Mouse (Mus musculus): ENCODE data around the gene Vmn2r15.

Gene Vmn2r15

GRCm38 (mm10) chr5:109297544-109297943 is at the start of gene Vmn2r15:
Vmn2r15 (minus strand) TSS chr5:109297644.
- DNase-seq, result no peak

GRCm38 (mm10) chr5:109329862-109330261 is 32.4 kb upstream of the Vmn2r15 start, which contains the start of gene Vmn2r16:
Vmn2r16 (plus strand) TSS chr5:109330162.
- DNase-seq, result no peak

DNA sequence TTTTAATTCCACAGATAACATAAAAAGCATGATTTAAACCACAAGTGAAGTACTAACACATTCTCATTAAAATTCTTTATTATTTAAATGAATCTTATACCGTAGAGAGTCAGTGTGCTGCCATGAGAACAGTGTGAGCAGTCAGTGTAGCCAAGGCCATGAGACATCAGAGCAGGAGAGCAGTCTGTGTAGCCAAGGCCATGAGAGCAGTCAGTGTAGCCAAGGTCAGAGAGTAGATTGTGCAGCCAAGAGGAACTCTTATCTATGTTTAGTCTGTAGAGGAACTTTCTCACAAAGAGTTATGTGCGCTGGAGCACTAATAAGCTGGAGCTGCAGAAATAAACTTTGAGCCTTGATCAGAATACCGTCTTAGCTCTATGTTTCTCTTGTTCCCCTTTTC is 2.8 kb downstream of the Vmn2r15 start:
- DNase-seq, result no peak

All from lung, postnatal 36 days (tissue).